Mouse (Mus musculus): ENCODE measurements at regions not wholly inside any gene's neighbourhood (a gene's known extent, or its start where the extent isn't known, plus 50 kb on each side); places are given as distances from the start of the nearest gene placed in this dataset.

DNA sequence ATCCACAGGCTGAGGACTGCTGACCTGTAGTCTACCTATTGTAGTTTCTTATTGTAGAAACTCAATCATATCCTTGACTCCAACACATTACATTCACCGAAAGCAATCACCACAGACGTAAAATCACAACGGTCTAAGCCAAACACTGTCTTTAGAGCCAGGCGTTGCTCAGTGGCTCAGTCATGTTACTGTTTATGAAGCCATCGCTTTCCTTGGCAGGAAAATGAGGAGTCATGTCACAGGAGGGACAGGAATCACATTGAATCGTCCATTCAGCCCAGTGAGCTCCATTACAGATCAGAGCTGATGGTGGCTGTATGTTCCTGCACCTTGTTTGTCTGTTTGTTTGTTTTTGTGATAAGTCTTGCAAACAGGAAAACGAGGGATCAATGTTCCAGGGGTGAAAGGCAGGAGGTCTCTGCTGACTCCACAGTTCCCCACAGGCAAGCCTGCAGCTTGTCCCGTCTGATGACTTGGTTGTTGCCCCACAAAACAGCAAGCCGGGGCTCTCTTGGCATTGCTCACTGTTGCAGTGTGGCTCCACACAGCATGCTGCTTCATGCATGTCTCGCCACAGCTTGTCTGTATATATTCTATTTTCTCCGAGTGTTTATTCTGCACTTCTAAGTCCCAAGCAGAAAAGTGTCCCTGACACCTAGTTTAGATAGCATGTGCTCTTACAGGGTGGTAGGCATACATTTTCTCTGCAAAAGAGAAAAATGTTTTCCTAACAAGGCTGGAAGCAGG lies 221.2 kb downstream of the Slc30a10 start:
- TF ChIP-seq EP300 (IDR thresholded peaks at IDR 0.05; ENCODE audit: low read depth) (no peak), CTCF (IDR thresholded peaks at IDR 0.05; ENCODE audit: low read depth) (no peak)
